Mouse (Mus musculus) ovary, postnatal 14 days (tissue): ENCODE measurements around the gene Fastkd1.
"Not testable (repeated sequence)": the region's sequence is repeated elsewhere in the genome, so short reads cannot be mapped to it uniquely, and the experiment has no call there.

Experiments used
- DNase-seq: peaks from one replicate; pipeline ENCODE4 v3.0.0; 2022; ENCODE audit warnings: low spot score

The Fastkd1 gene

DNA sequence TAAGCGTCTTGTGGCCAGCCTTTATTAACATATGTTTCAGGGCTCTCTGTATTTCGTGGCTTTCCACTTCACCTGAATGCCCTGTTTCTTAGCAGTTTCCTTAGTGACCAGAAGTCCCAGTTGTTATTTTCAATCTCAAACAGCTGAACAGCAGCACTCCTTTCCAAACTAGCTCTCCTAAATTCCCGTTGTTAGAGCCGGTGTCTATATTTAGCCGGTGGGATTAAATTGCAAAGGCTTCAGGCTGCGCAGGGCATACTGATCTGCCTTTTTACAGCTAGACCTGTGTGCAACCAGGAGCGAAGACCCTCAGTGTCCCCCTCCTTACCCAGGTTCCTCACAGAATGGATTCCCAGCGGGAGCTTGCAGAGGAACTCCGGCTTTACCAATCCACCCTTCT is 43.5 kb downstream of the Fastkd1 start, which contains the start of gene Klhl41:
Gene Klhl41, plus strand, starts transcription at position 268 of the 400 bp plus-strand sequence.
- no peak for DNase-seq

DNA sequence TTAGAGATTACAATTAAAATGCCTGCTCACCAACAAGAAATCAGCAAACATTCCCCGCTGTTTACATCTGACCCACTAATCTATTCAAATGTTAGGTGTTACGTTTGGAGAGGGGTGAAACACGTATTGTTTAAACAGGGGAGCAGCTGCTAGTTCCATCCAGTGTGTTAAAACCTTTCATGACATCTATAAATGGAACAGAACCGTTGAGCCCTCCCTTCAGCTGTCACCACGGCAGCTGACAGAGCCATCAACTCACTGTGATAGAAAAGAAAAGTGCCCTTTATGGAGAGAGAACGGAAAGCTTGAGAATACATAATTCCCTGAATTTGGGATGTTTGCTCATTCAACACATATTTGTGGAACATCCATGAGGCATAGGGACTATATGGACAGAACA is 44.9 kb downstream of the Fastkd1 start:
- DNase-seq = no peak

DNA sequence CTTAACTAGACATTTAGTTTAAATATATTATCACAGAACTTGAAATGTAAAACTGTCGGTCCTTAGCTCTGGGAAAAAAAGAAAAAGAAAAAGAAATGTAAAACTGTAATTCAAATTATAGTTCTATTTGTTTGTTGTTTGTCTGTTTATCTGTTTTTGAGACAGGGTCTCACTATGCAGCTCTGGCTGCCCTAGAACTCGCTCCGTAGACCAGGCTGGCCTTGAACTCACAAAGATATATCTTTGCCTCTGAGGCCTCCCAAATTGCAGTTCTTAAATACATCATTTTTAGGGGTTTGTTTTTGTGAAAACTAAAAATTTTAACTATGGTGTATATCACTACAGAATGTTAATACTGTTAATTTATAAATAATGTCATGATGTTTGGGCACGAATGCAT is 45.7 kb downstream of the Fastkd1 start:
- no peak for DNase-seq

DNA sequence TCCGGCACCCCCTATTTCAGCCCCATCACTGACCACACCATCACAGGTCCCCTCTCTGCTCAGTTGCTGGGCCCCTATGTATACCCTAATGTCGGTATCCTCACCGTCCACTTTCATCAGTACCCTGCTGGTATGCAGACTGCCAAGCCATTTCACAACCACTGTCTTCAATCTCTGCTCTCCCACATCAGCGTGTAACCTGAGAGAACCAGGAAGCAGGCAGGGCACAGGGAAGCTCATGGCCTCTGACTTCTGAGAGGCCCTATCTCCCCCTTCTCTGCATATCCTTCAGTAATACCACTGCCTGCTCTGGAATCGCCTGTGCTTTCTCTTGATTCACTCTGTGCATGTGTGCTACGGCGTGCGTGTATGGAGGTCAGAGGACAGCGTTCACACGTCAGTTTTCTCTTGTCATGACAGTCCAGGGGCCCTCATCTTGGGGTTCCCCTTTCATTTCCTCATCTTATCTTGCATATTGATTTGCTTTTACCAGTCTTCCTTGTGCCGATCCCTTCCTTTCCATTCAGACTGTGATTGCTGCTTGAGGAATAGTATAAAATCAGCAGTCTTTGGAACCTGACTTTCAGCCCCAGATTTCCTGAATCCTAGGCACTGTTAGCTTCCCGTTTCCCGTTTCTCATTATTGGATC is 49.4 kb downstream of the Fastkd1 start:
- DNase-seq = no peak

DNA sequence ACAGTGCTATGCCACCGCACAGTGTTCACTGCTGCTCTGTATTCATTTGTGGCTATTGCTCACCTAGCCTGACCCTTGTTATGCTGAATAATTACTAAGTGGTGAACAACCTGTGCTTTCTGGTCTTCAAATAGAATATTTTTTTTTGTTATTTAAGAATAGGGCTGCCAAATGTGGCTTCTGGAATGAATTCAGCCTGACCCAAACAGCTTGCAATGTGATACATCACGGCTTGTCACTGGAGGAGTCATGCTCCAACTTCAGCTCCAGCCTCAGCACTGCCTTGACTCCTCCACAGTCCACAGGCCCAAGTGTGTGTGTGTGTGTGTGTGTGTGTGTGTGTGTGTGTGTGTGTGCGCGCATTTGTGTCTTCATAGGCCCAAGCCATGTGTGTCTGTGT is 54.0 kb downstream of the Fastkd1 start:
- no peak for DNase-seq

DNA sequence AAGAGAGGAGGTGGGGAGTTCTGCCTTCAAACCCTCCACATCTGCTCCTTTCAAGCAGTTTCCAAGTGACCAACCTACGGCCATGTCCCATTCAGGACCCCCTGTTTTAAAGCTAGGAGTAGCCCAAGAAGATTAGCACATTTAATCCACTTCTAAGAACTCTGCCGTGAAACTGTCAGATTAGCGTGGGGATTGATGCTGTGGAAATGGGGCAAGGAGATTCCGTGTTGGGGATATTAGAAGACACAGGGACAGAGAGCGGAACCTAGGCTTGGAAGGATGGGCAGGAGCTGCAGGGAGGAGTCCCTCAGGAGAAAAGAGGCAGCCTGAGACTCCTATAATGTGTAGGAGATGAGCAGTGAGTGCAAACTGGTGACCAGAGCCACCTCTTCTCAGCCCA is 63.6 kb downstream of the Fastkd1 start:
- no peak for DNase-seq

DNA sequence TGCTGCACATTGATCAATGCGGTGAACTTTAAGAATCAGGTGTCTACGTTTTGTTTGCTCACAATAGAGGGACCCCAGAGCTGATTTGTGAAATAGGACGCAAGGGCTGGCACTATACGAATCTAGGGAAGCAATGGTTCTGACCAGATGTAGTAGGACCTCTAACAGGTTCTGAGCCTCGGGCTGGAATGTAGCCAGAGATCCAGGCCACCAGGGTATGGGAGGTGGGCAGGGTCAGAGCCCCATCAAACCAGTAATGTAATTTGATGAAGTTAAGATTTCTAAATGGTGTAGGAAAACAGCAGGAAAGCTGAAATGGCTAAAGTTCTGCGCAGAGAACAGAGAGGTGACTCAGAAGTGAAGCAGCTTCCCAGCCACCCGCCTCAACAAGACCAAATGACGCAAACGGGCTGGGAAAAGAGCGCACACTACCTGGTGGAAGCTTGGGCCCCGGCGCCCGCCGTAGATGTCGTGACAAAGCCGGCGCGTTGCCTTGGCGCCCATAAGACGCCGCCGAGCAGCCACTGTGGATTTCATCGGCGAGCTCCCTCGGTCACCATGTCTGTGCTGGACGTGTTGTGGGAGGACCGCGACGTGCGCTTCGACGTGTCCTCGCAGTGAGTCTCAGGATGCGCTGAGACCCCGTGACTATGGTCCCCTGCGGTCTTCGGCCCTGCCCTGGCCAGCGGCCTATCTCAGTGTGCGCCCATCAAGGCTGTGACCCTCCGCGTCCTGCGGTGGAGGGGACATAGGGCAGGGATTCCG is 66.4 kb downstream of the Fastkd1 start, which contains the start of gene Bbs5:
Gene Bbs5, plus strand, starts transcription at position 446 of the 765 bp plus-strand sequence.
- peak; percentile 83 for DNase-seq

DNA sequence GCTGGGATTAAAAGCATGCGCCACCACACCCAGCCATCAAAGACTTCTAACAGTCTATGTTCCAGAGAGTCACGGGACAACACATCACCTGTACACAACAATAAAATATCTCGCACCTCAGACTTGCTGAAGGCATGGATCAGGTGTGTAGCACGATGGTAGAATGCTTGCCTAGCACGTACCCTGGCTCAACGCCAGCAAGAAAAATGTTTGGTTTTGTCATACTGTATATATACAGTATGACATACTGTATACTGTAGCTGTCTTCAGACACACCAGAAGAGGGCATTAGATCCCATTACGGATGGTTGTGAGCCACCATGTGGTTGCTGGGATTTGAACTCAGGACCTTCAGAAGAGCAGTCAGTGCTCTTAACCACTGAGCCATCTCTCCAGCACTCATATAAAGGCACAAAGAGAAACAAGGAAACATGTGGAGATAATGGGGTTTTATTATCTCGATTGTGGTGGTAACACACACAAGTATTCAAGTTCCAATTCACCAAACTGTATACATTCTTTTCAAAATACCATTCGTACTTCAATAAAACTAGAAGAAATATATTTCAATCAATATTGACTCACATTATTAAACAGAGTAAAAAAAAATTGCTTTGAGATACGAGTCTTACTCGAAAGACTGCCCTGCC is 68.2 kb downstream of the Fastkd1 start:
- DNase-seq = no peak

DNA sequence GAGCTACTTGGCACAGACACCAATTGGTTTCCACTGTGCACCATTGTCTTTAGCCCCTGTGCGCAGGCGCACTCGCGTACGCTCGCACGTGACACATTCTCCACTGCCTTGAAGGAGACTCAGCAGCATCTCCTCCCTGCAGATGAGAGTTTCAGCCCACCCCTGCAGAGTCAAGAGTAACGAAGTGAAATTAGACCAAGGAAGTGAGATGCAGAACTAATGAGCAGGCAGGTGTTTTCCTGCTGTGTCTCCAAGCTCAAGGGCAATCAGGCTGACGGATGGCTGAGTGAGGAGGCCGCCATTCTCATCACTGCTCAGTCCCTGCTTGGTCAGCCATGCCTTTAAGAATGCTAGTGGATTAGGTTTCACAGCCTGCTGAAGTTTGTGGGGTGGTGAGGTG is 73.2 kb downstream of the Fastkd1 start:
- no peak for DNase-seq

DNA sequence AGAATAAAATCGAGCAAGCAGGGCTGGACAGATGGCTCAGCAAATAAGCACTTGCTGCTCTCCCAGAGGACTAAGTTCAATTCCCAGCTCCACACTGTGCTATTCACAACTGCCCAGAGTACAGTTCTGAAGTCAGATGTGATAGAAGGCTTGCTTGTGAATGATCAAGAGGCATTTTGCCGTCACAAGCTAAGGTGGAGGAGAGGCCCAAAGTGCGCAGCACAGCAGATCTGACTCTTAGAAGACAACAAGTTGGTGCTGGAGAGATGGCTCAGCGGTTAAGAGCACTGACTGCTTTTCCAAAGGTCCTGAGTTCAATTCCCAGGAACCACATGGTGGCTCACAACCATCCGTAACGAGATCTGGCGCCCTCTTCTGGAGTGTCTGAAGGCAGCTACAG is 75.3 kb downstream of the Fastkd1 start:
- DNase-seq = not testable (repeated sequence)
